Mouse (Mus musculus) myocyte (in vitro differentiated cells): Measurements from ENCODE around the gene Tnfrsf13c. TPM values are rescaled to one million over a fixed set of nuclear protein-coding genes. Genes with fewer than 3 reads are reported as not detected.

Experiments
- H3K27me3 ChIP-seq: one replicate; pipeline ENCODE4 v1.6.1; 2011; ENCODE audit not compliant: control insufficient read depth, insufficient read depth, insufficient read length
- H3K36me3 ChIP-seq: one replicate; pipeline ENCODE4 v1.6.1; 2011; ENCODE audit not compliant: control insufficient read depth, insufficient read depth
- H3K4me2 ChIP-seq: one replicate; pipeline ENCODE4 v1.6.1; 2011; ENCODE audit warnings: low read depth, control low read depth
- H3K4me3 ChIP-seq: one replicate; pipeline ENCODE4 v1.5.1; 2011; ENCODE audit warnings: mild to moderate bottlenecking, control low read depth, moderate library complexity
- H3K79me2 ChIP-seq: one replicate; pipeline ENCODE4 v1.6.1; 2011; ENCODE audit not compliant: control insufficient read depth, insufficient read depth
- H3ac ChIP-seq: one replicate; pipeline ENCODE4 v1.6.1; 2011; ENCODE audit not compliant: control insufficient read depth, insufficient read length
- CEBPB ChIP-seq: IDR thresholded peaks from 2 replicates; pipeline ENCODE4 v1.6.1; 2011; ENCODE audit warnings: mild to moderate bottlenecking, moderate library complexity; ENCODE audit not compliant: poor library complexity, insufficient read depth, severe bottlenecking
- E2F4 ChIP-seq: IDR thresholded peaks from one replicate; pipeline ENCODE4 v1.6.1; 2011; ENCODE audit warnings: mild to moderate bottlenecking, control low read depth, moderate library complexity; ENCODE audit not compliant: insufficient read depth
- MAX ChIP-seq: IDR thresholded peaks from one replicate; pipeline ENCODE4 v1.6.1; 2011; ENCODE audit warnings: low read depth, mild to moderate bottlenecking, control low read depth
- MYOD1 ChIP-seq, 3 experiments: IDR thresholded peaks; one replicate each; pipeline ENCODE4 v1.6.1; 2011; ENCODE audit warnings: control low read depth in 2 of 3, low read depth in 2 of 3, mild to moderate bottlenecking in 2 of 3, moderate library complexity in 1 of 3; ENCODE audit not compliant: insufficient read length in 2 of 3, control insufficient read depth in 1 of 3
- MYOG ChIP-seq, 3 experiments: IDR thresholded peaks; one replicate each; pipeline ENCODE4 v1.6.1; 2011; ENCODE audit warnings: control low read depth in 2 of 3, low read depth in 2 of 3, mild to moderate bottlenecking in 2 of 3; ENCODE audit not compliant: insufficient read length in 2 of 3, control insufficient read depth in 1 of 3, insufficient read depth in 1 of 3
- POLR2A ChIP-seq: IDR thresholded peaks from one replicate; pipeline ENCODE4 v1.6.1; 2011; ENCODE audit warnings: low read depth, mild to moderate bottlenecking, control low read depth, moderate library complexity; ENCODE audit not compliant: insufficient read length
- POLR2AphosphoS2 ChIP-seq: IDR thresholded peaks from one replicate; pipeline ENCODE4 v1.6.1; 2011; ENCODE audit warnings: low read depth, control low read depth; ENCODE audit not compliant: insufficient read length
- REST ChIP-seq: IDR thresholded peaks from one replicate; pipeline ENCODE4 v1.6.1; 2011; ENCODE audit warnings: mild to moderate bottlenecking, control low read depth, moderate library complexity; ENCODE audit not compliant: insufficient read depth, insufficient read length
- SRF ChIP-seq: IDR thresholded peaks from one replicate; pipeline ENCODE4 v1.6.1; 2011; ENCODE audit warnings: low read depth; ENCODE audit not compliant: control insufficient read depth, insufficient read length
- TCF12 ChIP-seq: IDR thresholded peaks from one replicate; pipeline ENCODE4 v1.6.1; 2011; ENCODE audit warnings: mild to moderate bottlenecking, control low read depth; ENCODE audit not compliant: poor library complexity, insufficient read depth, severe bottlenecking
- TCF3 ChIP-seq: IDR thresholded peaks from one replicate; pipeline ENCODE4 v1.6.1; 2011; ENCODE audit warnings: low read depth, control low read depth; ENCODE audit not compliant: insufficient read length
- USF1 ChIP-seq: IDR thresholded peaks from one replicate; pipeline ENCODE4 v1.6.1; 2011; ENCODE audit warnings: low read depth, mild to moderate bottlenecking, control low read depth, moderate library complexity
- polyA plus RNA-seq: library from polyadenylated mRNA; unstranded; fragments of >200 nt; fragmentation: generic; extraction: Trizol; gene quantifications from one replicate; pipeline ENCODE4 v1.2.1, GENCODE M21; 2012; ENCODE audit warnings: missing spikeins

Tnfrsf13c gene
- polyA plus RNA-seq, 1 experiment = 0.14 TPM

DNA sequence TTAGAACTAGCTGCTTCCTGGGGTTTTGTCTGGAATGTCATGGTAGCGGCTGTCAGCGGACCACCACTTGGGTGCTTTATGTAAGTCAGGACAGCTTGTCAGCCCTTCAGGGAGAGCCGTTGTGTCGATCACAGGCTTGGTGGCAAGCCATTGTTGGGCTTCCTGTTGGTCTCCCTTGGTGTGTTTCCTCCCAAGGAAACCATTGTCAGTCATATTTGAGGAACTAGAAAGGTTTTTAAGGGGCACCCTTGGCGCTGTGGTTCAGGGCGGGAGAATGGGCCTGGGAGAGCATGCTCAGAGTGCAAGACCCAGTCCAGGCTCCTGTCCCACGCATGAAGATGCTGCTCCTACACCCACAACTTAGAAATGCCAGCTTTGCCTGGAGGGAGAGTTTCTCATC is 25.8 kb downstream of the Tnfrsf13c start:
- H3K4me2 ChIP-seq = no peak overlapping the region
- no peaks in the 10 kb centered on the region for H3K27me3 ChIP-seq
- peaks cover 74% of the 10 kb centered on the region for H3K36me3 ChIP-seq
- TF ChIP-seq POLR2AphosphoS2 (no peak), TCF12 (no peak), TCF3 (no peak), E2F4 (no peak), CEBPB (no peak), USF1 (no peak), POLR2A (no peak), SRF (no peak), REST (no peak), MYOG (IDR thresholded peaks at IDR 0.05; ENCODE audit: control insufficient read depth in 1 of 3, insufficient read depth in 1 of 3, insufficient read length in 2 of 3, low read depth in 2 of 3) (no peak), MAX (no peak), MYOD1 (IDR thresholded peaks at IDR 0.05; ENCODE audit: control insufficient read depth in 1 of 3, insufficient read length in 2 of 3, low read depth in 2 of 3) (no peak)
- no peak overlapping the region for H3K4me3 ChIP-seq
- H3K79me2 ChIP-seq = no peaks in the 10 kb centered on the region
- no peak overlapping the region for H3ac ChIP-seq

DNA sequence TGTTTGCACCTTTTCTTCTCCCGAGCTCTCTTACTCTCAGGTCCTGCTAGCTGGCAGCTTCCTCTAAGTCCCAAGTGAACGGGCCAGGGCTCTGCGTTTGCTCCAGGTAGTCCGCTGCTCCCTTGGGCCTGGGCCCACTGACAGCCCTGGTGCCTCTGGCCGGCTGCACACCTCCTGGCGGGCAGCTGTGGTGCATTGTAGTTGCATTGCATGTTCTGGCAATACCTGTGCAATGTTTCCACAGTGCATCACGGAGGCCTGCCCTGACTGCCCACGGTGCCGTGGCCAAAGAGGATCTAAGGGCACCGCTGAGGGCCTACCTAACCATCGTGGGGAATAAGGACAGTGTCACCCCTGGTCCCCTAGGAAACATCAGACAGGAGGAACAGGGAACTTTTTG is 26.2 kb downstream of the Tnfrsf13c start:
- Histone ChIP-seq H3K4me3 (no peak overlapping the region), H3ac (no peak overlapping the region), H3K27me3 (no peaks in the 10 kb centered on the region), H3K36me3 (peaks cover 74% of the 10 kb centered on the region), H3K4me2 (no peak overlapping the region), H3K79me2 (no peaks in the 10 kb centered on the region)
- TF ChIP-seq MYOG (IDR thresholded peaks at IDR 0.05; ENCODE audit: control insufficient read depth in 1 of 3, insufficient read depth in 1 of 3, insufficient read length in 2 of 3, low read depth in 2 of 3) (no peak), SRF (no peak), TCF3 (no peak), MYOD1 (IDR thresholded peaks at IDR 0.05; ENCODE audit: control insufficient read depth in 1 of 3, insufficient read length in 2 of 3, low read depth in 2 of 3) (no peak), POLR2A (peak; percentile 24), MAX (no peak), POLR2AphosphoS2 (peak; percentile 55), USF1 (no peak), TCF12 (no peak), REST (no peak), CEBPB (no peak), E2F4 (no peak)

DNA sequence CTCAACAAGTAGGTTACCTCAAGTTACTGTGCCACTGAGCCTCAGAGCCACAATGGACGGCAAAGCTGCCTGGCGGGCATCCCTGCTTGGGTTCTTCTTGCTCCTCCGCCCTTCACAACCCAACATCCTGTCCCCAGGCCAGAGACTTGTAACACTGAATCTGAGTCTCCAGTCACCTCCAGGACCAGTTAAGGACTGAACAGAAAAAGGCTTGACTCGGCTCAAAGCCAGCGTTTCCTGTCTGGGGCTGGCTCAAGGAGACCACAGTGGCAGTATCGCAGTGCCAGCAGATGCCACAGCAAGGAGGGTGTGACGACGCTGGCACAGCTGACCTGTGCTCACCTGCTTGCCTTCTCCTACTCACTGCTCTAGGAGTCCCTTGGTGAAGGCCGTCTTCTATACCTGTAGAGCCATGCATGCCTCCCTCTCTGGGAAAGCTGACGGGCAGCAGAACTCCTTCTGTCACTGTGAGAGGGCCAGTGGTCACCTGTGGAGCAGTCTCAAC is 26.9 kb downstream of the Tnfrsf13c start:
- no peaks in the 10 kb centered on the region for H3K27me3 ChIP-seq
- peaks cover 74% of the 10 kb centered on the region for H3K36me3 ChIP-seq
- H3K4me2 ChIP-seq = no peak overlapping the region
- TF ChIP-seq MYOD1 (IDR thresholded peaks at IDR 0.05; ENCODE audit: control insufficient read depth in 1 of 3, insufficient read length in 2 of 3, low read depth in 2 of 3) (no peak), MYOG (IDR thresholded peaks at IDR 0.05; ENCODE audit: control insufficient read depth in 1 of 3, insufficient read depth in 1 of 3, insufficient read length in 2 of 3, low read depth in 2 of 3) (no peak), REST (no peak), E2F4 (no peak), POLR2AphosphoS2 (peak; percentile 57), CEBPB (no peak), MAX (no peak), POLR2A (no peak), USF1 (no peak)
- no peaks in the 10 kb centered on the region for H3K79me2 ChIP-seq
- no peak overlapping the region for H3ac ChIP-seq
- no peak overlapping the region for H3K4me3 ChIP-seq

DNA sequence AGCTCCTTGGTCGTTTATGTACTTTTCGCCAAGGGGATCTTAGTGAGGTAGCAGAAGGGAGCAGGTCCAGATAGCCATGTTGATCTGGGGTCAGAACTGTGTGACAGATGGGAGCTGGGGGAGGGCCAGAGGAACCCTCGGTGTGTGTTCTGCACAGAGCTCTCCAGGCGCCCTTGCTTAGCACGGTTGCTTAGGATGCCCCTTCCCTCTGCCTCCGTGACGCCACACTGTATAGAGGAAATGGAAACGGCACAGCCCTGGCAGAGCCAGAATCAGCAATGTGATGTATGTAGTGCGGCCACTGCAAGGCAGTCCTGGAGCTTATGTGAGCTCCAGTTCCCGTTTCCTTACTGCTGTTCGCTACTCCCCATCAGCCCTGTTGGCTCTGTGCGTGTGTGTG is 27.9 kb downstream of the Tnfrsf13c start:
- Histone ChIP-seq H3K36me3 (peaks cover 74% of the 10 kb centered on the region), H3K4me2 (no peak overlapping the region), H3K79me2 (no peaks in the 10 kb centered on the region), H3K27me3 (no peaks in the 10 kb centered on the region), H3K4me3 (no peak overlapping the region), H3ac (no peak overlapping the region)
- TF ChIP-seq POLR2A (peak; percentile 7), REST (no peak), TCF12 (no peak), MYOG (IDR thresholded peaks at IDR 0.05; ENCODE audit: control insufficient read depth in 1 of 3, insufficient read depth in 1 of 3, insufficient read length in 2 of 3, low read depth in 2 of 3) (no peak), SRF (no peak)

DNA sequence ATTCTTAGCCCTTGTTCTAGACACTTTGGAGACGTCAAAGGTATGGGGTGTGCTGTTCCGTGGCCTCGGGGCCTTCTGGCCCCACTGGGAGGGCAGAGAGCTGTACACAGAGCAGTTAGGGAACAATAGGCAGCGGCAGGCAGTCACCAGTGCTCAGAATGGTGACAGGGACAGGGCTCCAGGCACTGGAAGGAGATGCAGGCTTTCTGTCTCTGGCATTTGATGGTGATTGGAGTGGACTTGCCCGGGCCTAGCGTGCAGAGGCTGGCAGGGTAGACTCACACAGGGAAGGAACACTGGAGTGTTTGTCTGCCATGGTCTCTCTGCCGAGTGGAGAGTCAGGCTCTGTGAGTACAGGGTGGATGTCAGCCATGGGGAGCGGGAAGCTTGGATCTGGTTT is 31.6 kb downstream of the Tnfrsf13c start:
- TF ChIP-seq SRF (no peak), TCF3 (no peak), POLR2A (peak; percentile 9), MYOG (IDR thresholded peaks at IDR 0.05; ENCODE audit: control insufficient read depth in 1 of 3, insufficient read depth in 1 of 3, insufficient read length in 2 of 3, low read depth in 2 of 3) (no peak), MYOD1 (IDR thresholded peaks at IDR 0.05; ENCODE audit: control insufficient read depth in 1 of 3, insufficient read length in 2 of 3, low read depth in 2 of 3) (no peak), MAX (no peak), REST (no peak), TCF12 (no peak)
- H3K27me3 ChIP-seq = no peaks in the 10 kb centered on the region
- peaks cover 81% of the 10 kb centered on the region for H3K36me3 ChIP-seq
- peaks cover 19% of the 10 kb centered on the region for H3K79me2 ChIP-seq
- H3K4me2 ChIP-seq = no peak overlapping the region
- H3K4me3 ChIP-seq = no peak overlapping the region
- no peak overlapping the region for H3ac ChIP-seq
